Mouse (Mus musculus) stomach, postnatal 0 days (tissue): ENCODE measurements around the gene Sugp1. TPM values are rescaled to one million over a fixed set of nuclear protein-coding genes. Genes with fewer than 3 reads are reported as not detected.

Experiments
- ATAC-seq: fragments of 200-750 bp; cut with Nextera tagmentation; 2 replicates; pipeline ENCODE4 v1.8.0; 2017; ENCODE audit not compliant: low FRiP score, low TSS enrichment
- DNase-seq: peaks from one replicate; pipeline ENCODE4 v3.0.0-alpha.2; 2016; ENCODE audit warnings: low spot score
- H3K27ac ChIP-seq: fragments of 300-500 bp; sonication (generic); replicated peaks from 2 replicates; pipeline ENCODE4 v1.5.1; 2014; ENCODE audit warnings: mild to moderate bottlenecking, control low read depth
- H3K27me3 ChIP-seq: fragments of 300-500 bp; sonication (generic); 2 replicates; pipeline ENCODE4 v1.6.1; 2014; ENCODE audit warnings: low read length; ENCODE audit not compliant: control insufficient read depth, insufficient read depth
- H3K36me3 ChIP-seq: fragments of 300-500 bp; sonication (generic); 2 replicates; pipeline ENCODE4 v1.6.1; 2014; ENCODE audit warnings: low read length, mixed read lengths; ENCODE audit not compliant: control insufficient read depth, insufficient read depth
- H3K4me1 ChIP-seq: fragments of 300-500 bp; sonication (generic); replicated peaks from 2 replicates; pipeline ENCODE4 v1.6.1; 2014; ENCODE audit warnings: antibody characterized with exemption; ENCODE audit not compliant: control insufficient read depth, insufficient read depth
- H3K4me2 ChIP-seq: fragments of 300-500 bp; sonication (generic); replicated peaks from 2 replicates; pipeline ENCODE4 v1.6.1; 2014; ENCODE audit warnings: low read depth, mild to moderate bottlenecking, control low read depth, moderate library complexity
- H3K4me3 ChIP-seq: fragments of 300-500 bp; sonication (generic); 2 replicates; pipeline ENCODE4 v1.5.1; 2014; ENCODE audit warnings: low read depth, low read length, control low read depth
- H3K9ac ChIP-seq: fragments of 300-500 bp; sonication (generic); 2 replicates; pipeline ENCODE4 v1.6.1; 2014; ENCODE audit warnings: mild to moderate bottlenecking, low read length, control low read depth, mixed read lengths
- H3K9me3 ChIP-seq: fragments of 300-500 bp; sonication (generic); 2 replicates; pipeline ENCODE4 v1.6.1; 2016; ENCODE audit warnings: low read length; ENCODE audit not compliant: control insufficient read depth
- CTCF ChIP-seq: IDR thresholded peaks from 2 replicates; pipeline ENCODE4 v1.5.1; 2016; ENCODE audit warnings: antibody characterized with exemption, low read depth, mild to moderate bottlenecking, moderate library complexity
- EP300 ChIP-seq: optimal IDR thresholded peaks from 2 replicates; pipeline ENCODE3; 2016; ENCODE audit warnings: antibody characterized with exemption
- WGBS: fragments of 180-500 bp; shearing (Covaris S2); extraction: QIAGEN DNeasy Blood & Tissue Kit; methylation state at CpG from one replicate; pipeline ENCODE4 v1.1.7; 2014; 5-methylcytosine and 5-hydroxymethylcytosine counted together
- polyA plus RNA-seq: library from polyadenylated mRNA; unstranded; fragments of >200 nt; fragmentation: Nextera tagmentation; extraction: Ambion mirVana; gene quantifications from 2 replicates; pipeline ENCODE4 v1.2.1, GENCODE M21; 2015

Sugp1 gene
- polyA plus RNA-seq, 1 experiment from 2014 or later, result 21.2 TPM

GRCm38 (mm10) chr8:70083285-70083684 lies 40.7 kb downstream of the Sugp1 start, which contains the start of gene Hapln4:
Hapln4 (plus strand) TSS chr8:70083457.
- 1% methylated on average over 26 of the region's 26 CpGs for WGBS
- ATAC-seq, result no peak

DNA sequence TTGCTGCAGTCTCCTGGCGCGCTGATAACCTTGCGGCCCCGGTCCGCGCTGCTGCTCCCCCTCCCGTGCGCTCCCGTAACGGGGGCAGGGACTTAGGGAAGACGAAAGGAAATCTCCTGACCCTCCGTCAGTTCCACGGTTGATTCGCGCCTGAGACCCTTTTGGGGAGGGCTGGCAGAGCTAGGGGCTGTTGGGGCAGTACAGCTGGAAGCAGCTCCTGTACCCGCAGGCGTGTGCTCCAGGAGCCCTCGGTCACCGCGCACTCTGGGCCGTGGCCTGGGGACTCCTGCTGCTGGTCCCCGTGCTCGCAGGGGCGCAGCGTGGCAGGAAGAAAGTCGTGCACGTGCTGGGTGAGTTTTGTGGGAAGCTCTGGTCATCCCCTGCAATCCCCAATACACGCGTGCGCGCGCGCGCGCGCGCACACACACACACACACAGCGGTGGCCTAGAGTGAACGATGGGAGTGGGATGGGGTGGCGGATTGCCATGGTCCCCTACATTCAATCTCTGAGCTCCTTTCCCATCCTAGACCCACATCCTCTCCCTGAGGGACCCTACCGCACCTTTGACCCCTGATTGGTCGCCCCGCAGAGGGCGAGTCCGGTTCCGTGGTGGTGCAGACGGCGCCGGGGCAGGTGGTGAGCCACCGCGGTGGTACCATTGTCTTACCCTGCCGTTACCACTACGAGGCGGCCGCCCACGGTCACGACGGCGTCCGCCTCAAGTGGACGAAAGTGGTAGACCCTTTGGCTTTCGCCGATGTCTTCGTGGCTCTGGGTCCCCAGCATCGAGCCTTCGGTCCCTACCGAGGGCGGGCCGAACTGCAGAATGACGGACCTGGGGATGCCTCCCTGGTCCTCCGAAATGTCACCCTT lies 41.8 kb downstream of the Sugp1 start:
- H3K9me3 ChIP-seq, result no peaks in the 10 kb centered on the region
- peaks cover 25% of the 10 kb centered on the region for H3K27me3 ChIP-seq
- H3K4me2 ChIP-seq, result peak overlapping the region; percentile 53
- no peak overlapping the region for H3K9ac ChIP-seq
- 3% methylated on average over 65 of the region's 71 CpGs for WGBS
- TF ChIP-seq CTCF, result 0 out of 2 replicates have a peak, but pooled peaks have one; percentile 25
- no peak for TF ChIP-seq EP300
- H3K4me3 ChIP-seq, result peak overlapping the region; percentile 37
- ATAC-seq, result no peak
- no peak for DNase-seq
- H3K4me1 ChIP-seq, result no peaks in the 10 kb centered on the region
- H3K27ac ChIP-seq, result no peak overlapping the region
- no peaks in the 10 kb centered on the region for H3K36me3 ChIP-seq

More at GRCm38 (mm10) chr8:70083285-70083684, 40.7 kb downstream of the Sugp1 start, which contains the start of gene Hapln4:
- H3K27me3 ChIP-seq, result peaks cover 25% of the 10 kb centered on the region
- peak within 1 kb of the TSS; percentile 37 for H3K4me3 ChIP-seq
- no peak for TF ChIP-seq EP300
- no peak within 1 kb of the TSS for H3K9ac ChIP-seq
- peak within 1 kb of the TSS; percentile 53 for H3K4me2 ChIP-seq
- no peaks in the 10 kb centered on the region for H3K4me1 ChIP-seq
- H3K27ac ChIP-seq, result no peak within 1 kb of the TSS
- no peaks in the 10 kb centered on the region for H3K36me3 ChIP-seq
- H3K9me3 ChIP-seq, result no peaks in the 10 kb centered on the region
- DNase-seq, result peak; percentile 70

- H3K9me3 ChIP-seq, result no peaks in the 10 kb centered on the region
- H3K9ac ChIP-seq, result no peak overlapping the region
- ATAC-seq (no peak), DNase-seq (no peak)
- 52% methylated on average over 1 of the region's 1 CpGs for WGBS
- no peak overlapping the region for H3K4me2 ChIP-seq
- no peaks in the 10 kb centered on the region for H3K4me1 ChIP-seq
- TF ChIP-seq CTCF (no peak), EP300 (no peak)
- H3K4me3 ChIP-seq, result no peak overlapping the region
- H3K27me3 ChIP-seq, result peaks cover 25% of the 10 kb centered on the region
- H3K36me3 ChIP-seq, result no peaks in the 10 kb centered on the region
- H3K27ac ChIP-seq, result no peak overlapping the region
Observed at GRCm38 (mm10) chr8:70086151-70086550, 43.5 kb downstream of the Sugp1 start.

GRCm38 (mm10) chr8:70087237-70087636 lies 44.6 kb downstream of the Sugp1 start:
- H3K9ac ChIP-seq, result no peak overlapping the region
- no peak overlapping the region for H3K27ac ChIP-seq
- ATAC-seq (no peak), DNase-seq (no peak)
- H3K36me3 ChIP-seq, result no peaks in the 10 kb centered on the region
- peaks cover 25% of the 10 kb centered on the region for H3K27me3 ChIP-seq
- no peak overlapping the region for H3K4me2 ChIP-seq
- H3K4me1 ChIP-seq, result no peaks in the 10 kb centered on the region
- H3K4me3 ChIP-seq, result no peak overlapping the region
- TF ChIP-seq EP300 (no peak), CTCF (no peak)
- no peaks in the 10 kb centered on the region for H3K9me3 ChIP-seq
- WGBS, result 9% methylated on average over 7 of the region's 7 CpGs

GRCm38 (mm10) chr8:70087836-70088650 lies 45.4 kb downstream of the Sugp1 start:
- Histone ChIP-seq H3K4me3 (peak overlapping the region; percentile 18), H3K4me2 (peak overlapping the region; percentile 27; the same call in 1 of the 2 replicates), H3K9me3 (no peaks in the 10 kb centered on the region), H3K9ac (no peak overlapping the region), H3K27ac (no peak overlapping the region), H3K4me1 (no peaks in the 10 kb centered on the region), H3K27me3 (peaks cover 21% of the 10 kb centered on the region), H3K36me3 (no peaks in the 10 kb centered on the region)
- WGBS, result 3% methylated on average over 55 of the region's 56 CpGs
- ATAC-seq (no peak), DNase-seq (peak; percentile 55)
- TF ChIP-seq EP300 (no peak), CTCF (peak; percentile 81)
